12 mouse cellular contexts compared by ENCODE assay signal in the genomic region with DNA sequence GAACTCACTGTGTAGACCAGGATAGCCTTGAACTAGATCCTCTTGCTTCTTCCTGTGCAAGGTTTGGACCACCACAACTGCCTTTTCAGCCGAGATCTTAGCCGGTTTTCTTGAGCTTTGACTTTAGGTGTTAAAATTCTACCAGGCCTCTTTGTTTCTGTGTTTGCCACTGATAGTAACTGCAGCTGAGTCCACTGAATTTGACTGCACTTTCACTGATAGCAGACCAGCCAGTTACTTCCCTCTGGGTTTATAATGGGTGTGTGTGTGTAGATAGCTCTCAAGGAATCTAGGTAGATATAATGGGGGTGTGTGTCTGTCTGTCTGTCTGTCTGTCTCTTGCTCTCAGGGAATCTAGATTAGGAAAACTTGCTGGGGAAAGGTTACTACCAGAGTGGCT. TPM values are rescaled to one million over a fixed set of nuclear protein-coding genes. Genes with fewer than 3 reads are reported as not detected.
A peak's percentile ranks its signal among the peaks of the same experiment; 100 is the strongest.
DNase-seq lines count a peak whose midpoint lies in the region; ATAC-seq and TF ChIP-seq lines count a peak whose summit lies in the region.
"Had no signal": no experiment of that assay in that cellular context is flagged by ENCODE, and none has a peak within 500 bp of the region (broad histone marks: within the 10 kb centered on the region; RNA-seq: fewer than 3 reads in every experiment).

No protein-coding gene starts in this region.

- no peak for TF ChIP-seq CTCF in MEL (IDR thresholded peaks at IDR 0.05 in 2 of 3, conservative IDR thresholded peaks at IDR 0.05 in 1 of 3; ENCODE audit: control insufficient read depth in 1 of 3, insufficient read depth in 1 of 3, low read depth in 2 of 3, low read length in 3 of 3, poor library complexity in 1 of 3, severe bottlenecking in 1 of 3)

- peaks cover 3% of the 10 kb centered on the region; the same call in 1 of the 2 replicates for H3K36me3 ChIP-seq in hindbrain, embryonic 11.5 days (ENCODE audit: control insufficient read depth, insufficient read depth, low read length)
- peaks cover 34% of the 10 kb centered on the region for H3K36me3 ChIP-seq in hindbrain, embryonic 13.5 days
- H3K36me3 ChIP-seq in MEL (ENCODE audit: control insufficient read depth in 1 of 2, insufficient read depth in 2 of 2, low read length in 2 of 2) = peaks cover 0 to 55% of the 10 kb centered on the region in 2 experiments; a peak in 2 of 4 replicates
- peaks cover 33% of the 10 kb centered on the region for H3K36me3 ChIP-seq in embryonic facial prominence, embryonic 12.5 days
- peaks cover 40% of the 10 kb centered on the region for H3K36me3 ChIP-seq in liver, embryonic 15.5 days (replicated peaks)

- H3K9ac ChIP-seq in hindbrain, embryonic 11.5 days (ENCODE audit: low read depth, low read length) = no peak overlapping the region
- no peak overlapping the region for H3K9ac ChIP-seq in hindbrain, embryonic 13.5 days
- peak overlapping the region; percentile 48 for H3K9ac ChIP-seq in MEL (ENCODE audit: control insufficient read depth, low read depth, low read length, poor library complexity, severe bottlenecking)
- H3K9ac ChIP-seq in embryonic facial prominence, embryonic 12.5 days = no peak overlapping the region
- H3K9ac ChIP-seq in liver, embryonic 15.5 days = peak overlapping the region; percentile 44
- H3K9ac ChIP-seq: midbrain, embryonic 15.5 days had no signal

- peak in 1 of 2 experiments; percentile 50; a peak in 2 of 4 replicates for TF ChIP-seq POLR2A in MEL (IDR thresholded peaks at IDR 0.05; ENCODE audit: control insufficient read depth in 1 of 2, insufficient read depth in 1 of 2, low read depth in 1 of 2, low read length in 2 of 2, poor library complexity in 1 of 2)

- H3K27ac ChIP-seq in hindbrain, embryonic 11.5 days (ENCODE audit: low read depth, low read length) = peak overlapping the region; percentile 24; the same call in 1 of the 2 replicates
- H3K27ac ChIP-seq in hindbrain, embryonic 13.5 days = no peak overlapping the region
- peak overlapping the region; percentile 92 for H3K27ac ChIP-seq in MEL (ENCODE audit: control insufficient read depth, low read depth, low read length)
- H3K27ac ChIP-seq in embryonic facial prominence, embryonic 12.5 days = peak overlapping the region; percentile 7; the same call in 1 of the 2 replicates
- H3K27ac ChIP-seq in liver, embryonic 15.5 days (replicated peaks) = peak overlapping the region; percentile 93
- H3K27ac ChIP-seq: midbrain, embryonic 15.5 days had no signal

- H3K4me3 ChIP-seq in hindbrain, embryonic 11.5 days (ENCODE audit: low read depth, low read length) = no peak overlapping the region
- no peak overlapping the region for H3K4me3 ChIP-seq in hindbrain, embryonic 13.5 days
- H3K4me3 ChIP-seq in MEL (ENCODE audit: control insufficient read depth in 1 of 2, insufficient read depth in 1 of 2, low read depth in 2 of 2, low read length in 2 of 2) = peak overlapping the region; percentile 4 to 24; a peak in 3 of 4 replicates
- H3K4me3 ChIP-seq in embryonic facial prominence, embryonic 12.5 days = no peak overlapping the region
- peak overlapping the region; percentile 27 for H3K4me3 ChIP-seq in liver, embryonic 15.5 days (replicated peaks)
- H3K4me3 ChIP-seq: midbrain, embryonic 15.5 days had no signal

- DNase-seq in hindbrain, embryonic 11.5 days (ENCODE audit: low spot score) = no peak
- DNase-seq in MEL (ENCODE audit: low read depth, low spot score) = peak; percentile 96
- DNase-seq in cerebellum, adult 8-10 months = no peak
- DNase-seq: heart, postnatal 36 days; thymus, adult 18-20 months had no signal

- peak; percentile 99 for TF ChIP-seq EP300 in MEL (IDR thresholded peaks at IDR 0.05; ENCODE audit: low read depth in 1 of 2, low read length in 2 of 2)

- H3K79me2 ChIP-seq in MEL (ENCODE audit: control insufficient read depth, insufficient read depth, low read length, poor library complexity) = peaks cover 18% of the 10 kb centered on the region

- no peaks in the 10 kb centered on the region for H3K27me3 ChIP-seq in hindbrain, embryonic 11.5 days (ENCODE audit: control insufficient read depth, insufficient read depth, low read length)
- no peaks in the 10 kb centered on the region for H3K27me3 ChIP-seq in hindbrain, embryonic 13.5 days
- no peaks in the 10 kb centered on the region for H3K27me3 ChIP-seq in MEL (ENCODE audit: control insufficient read depth in 1 of 2, insufficient read depth in 2 of 2, low read length in 2 of 2)
- no peaks in the 10 kb centered on the region for H3K27me3 ChIP-seq in embryonic facial prominence, embryonic 12.5 days
- no peaks in the 10 kb centered on the region for H3K27me3 ChIP-seq in liver, embryonic 15.5 days
- H3K27me3 ChIP-seq: CH12.LX; midbrain, embryonic 15.5 days had no signal

- 87% methylated on average over 2 of the region's 2 CpGs for WGBS in hindbrain, embryonic 11.5 days
- WGBS in hindbrain, embryonic 13.5 days = 86% methylated on average over 2 of the region's 2 CpGs
- WGBS in embryonic facial prominence, embryonic 12.5 days = 90% methylated on average over 2 of the region's 2 CpGs
- 20% methylated on average over 2 of the region's 2 CpGs for WGBS in liver, embryonic 15.5 days (ENCODE audit: insufficient replicate concordance)

- H3K9me3 ChIP-seq in hindbrain, embryonic 11.5 days (ENCODE audit: control insufficient read depth, low read length) = no peaks in the 10 kb centered on the region
- no peaks in the 10 kb centered on the region for H3K9me3 ChIP-seq in hindbrain, embryonic 13.5 days
- H3K9me3 ChIP-seq in MEL (replicated peaks; ENCODE audit: insufficient read depth, low read length) = no peaks in the 10 kb centered on the region
- H3K9me3 ChIP-seq in embryonic facial prominence, embryonic 12.5 days = no peaks in the 10 kb centered on the region
- H3K9me3 ChIP-seq in liver, embryonic 15.5 days (replicated peaks) = no peaks in the 10 kb centered on the region
- H3K9me3 ChIP-seq: midbrain, embryonic 15.5 days had no signal

- ATAC-seq in hindbrain, embryonic 11.5 days (ENCODE audit: low FRiP score) = no peak
- ATAC-seq in hindbrain, embryonic 13.5 days (ENCODE audit: low FRiP score) = no peak
- ATAC-seq in embryonic facial prominence, embryonic 12.5 days (ENCODE audit: insufficient number of reproducible peaks, insufficient read depth, low FRiP score, low TSS enrichment) = no peak
- ATAC-seq in liver, embryonic 15.5 days (ENCODE audit: insufficient read depth) = peak; percentile 72
- ATAC-seq in activated CD4-positive, CD25-positive, alpha-beta regulatory T cell, adult 4 months = no peak
- no peak for ATAC-seq in inflammation-experienced regulatory T-cells, adult 6 months
- ATAC-seq: midbrain, embryonic 15.5 days had no signal

- no peak for TF ChIP-seq RAD21 in MEL (IDR thresholded peaks at IDR 0.05; ENCODE audit: low read depth, low read length)

- no peak overlapping the region for H3K4me2 ChIP-seq in hindbrain, embryonic 11.5 days (replicated peaks; ENCODE audit: low read depth, low read length)
- H3K4me2 ChIP-seq in hindbrain, embryonic 13.5 days = no peak overlapping the region
- H3K4me2 ChIP-seq in embryonic facial prominence, embryonic 12.5 days (replicated peaks) = no peak overlapping the region
- H3K4me2 ChIP-seq in liver, embryonic 15.5 days = peak overlapping the region; percentile 63
- H3K4me2 ChIP-seq: midbrain, embryonic 15.5 days had no signal

- H3K4me1 ChIP-seq in hindbrain, embryonic 11.5 days (replicated peaks; ENCODE audit: control insufficient read depth, insufficient read depth, low read length) = peaks cover 10% of the 10 kb centered on the region; the same call in 1 of the 2 replicates
- H3K4me1 ChIP-seq in hindbrain, embryonic 13.5 days (replicated peaks) = peaks cover 19% of the 10 kb centered on the region
- H3K4me1 ChIP-seq in MEL (ENCODE audit: control insufficient read depth in 1 of 2, insufficient read depth in 2 of 2, low read length in 2 of 2) = peaks cover 29 to 62% of the 10 kb centered on the region in 2 experiments
- H3K4me1 ChIP-seq in embryonic facial prominence, embryonic 12.5 days = peaks cover 32% of the 10 kb centered on the region
- H3K4me1 ChIP-seq in liver, embryonic 15.5 days (replicated peaks) = peaks cover 74% of the 10 kb centered on the region

RNA-seq across cellular contexts. Expression of a gene that starts 3.0 kb away (rescaled TPM):
- 33.1 and 39.0 TPM in 2 replicates for polyA plus RNA-seq in hindbrain, embryonic 11.5 days (2014; fragmentation: Nextera tagmentation; extraction: Ambion mirVana)
- 5.9 and 6.0 TPM in 2 replicates for polyA plus RNA-seq in hindbrain, embryonic 13.5 days (2015; fragmentation: Nextera tagmentation; extraction: Ambion mirVana)
- 83.4 and 104 TPM in 2 replicates for total RNA-seq in MEL (2012; rRNA removed)
- polyA plus RNA-seq in MEL (2012; ENCODE audit: insufficient read depth in 1 of 2, insufficient read length in 2 of 2, low read depth in 1 of 2, low replicate concordance in 2 of 2, missing spikeins in 1 of 2) = 10 to 100 TPM; 56.9 to 69.4 TPM
- 33.1 and 34.7 TPM in 2 replicates for polyA plus RNA-seq in embryonic facial prominence, embryonic 12.5 days (2016; fragmentation: Nextera tagmentation; extraction: Ambion mirVana)
- 54.6 and 58.0 TPM in 2 replicates for polyA plus RNA-seq in liver, embryonic 15.5 days (2015; fragmentation: Nextera tagmentation; extraction: Ambion mirVana)
- 10 to 100 TPM; 10.1 to 17.7 TPM for polyA plus RNA-seq in activated CD4-positive, CD25-positive, alpha-beta regulatory T cell, adult 4 months (2017; shearing (Covaris generic))
- polyA plus RNA-seq in inflammation-experienced regulatory T-cells, adult 6 months (2017; shearing (Covaris generic)) = 10 to 100 TPM in 1 of 3 experiments, 1 to 10 TPM in 2; 5.1 to 40.6 (median 5.2) TPM

RNA-seq across cellular contexts. Expression of a gene that starts 23.0 kb away (rescaled TPM):
- polyA plus RNA-seq in hindbrain, embryonic 11.5 days (2014; fragmentation: Nextera tagmentation; extraction: Ambion mirVana) = 48.3 and 51.2 TPM in 2 replicates
- 17.1 and 20.3 TPM in 2 replicates for polyA plus RNA-seq in hindbrain, embryonic 13.5 days (2015; fragmentation: Nextera tagmentation; extraction: Ambion mirVana)
- total RNA-seq in MEL (2012; rRNA removed) = 9.8 and 12.1 TPM in 2 replicates
- polyA plus RNA-seq in MEL (2012; ENCODE audit: insufficient read depth in 1 of 2, insufficient read length in 2 of 2, low read depth in 1 of 2, low replicate concordance in 2 of 2, missing spikeins in 1 of 2) = 10 to 100 TPM in 1 of 2 experiments, not detected in 1; 13.7 TPM
- polyA plus RNA-seq in embryonic facial prominence, embryonic 12.5 days (2016; fragmentation: Nextera tagmentation; extraction: Ambion mirVana) = 48.8 and 49.2 TPM in 2 replicates
- polyA plus RNA-seq in liver, embryonic 15.5 days (2015; fragmentation: Nextera tagmentation; extraction: Ambion mirVana) = 4.4 and 4.5 TPM in 2 replicates
- polyA plus RNA-seq in activated CD4-positive, CD25-positive, alpha-beta regulatory T cell, adult 4 months (2017; shearing (Covaris generic)) = 10 to 100 TPM in 1 of 2 experiments, 1 to 10 TPM in 1; 9.0 to 13.7 TPM
- polyA plus RNA-seq in inflammation-experienced regulatory T-cells, adult 6 months (2017; shearing (Covaris generic)) = 1 to 10 TPM; 7.4 to 8.1 (median 7.6) TPM

RNA-seq across cellular contexts. Expression of a gene that starts 41.1 kb away (rescaled TPM):
- polyA plus RNA-seq in hindbrain, embryonic 11.5 days (2014; fragmentation: Nextera tagmentation; extraction: Ambion mirVana) = 5.1 and 5.4 TPM in 2 replicates
- polyA plus RNA-seq in hindbrain, embryonic 13.5 days (2015; fragmentation: Nextera tagmentation; extraction: Ambion mirVana) = 5.0 TPM in 2 replicates
- total RNA-seq in MEL (2012; rRNA removed) = 2.9 and 3.2 TPM in 2 replicates
- 1 to 10 TPM in 1 of 2 experiments, not detected in 1; 7.1 TPM for polyA plus RNA-seq in MEL (2012; ENCODE audit: insufficient read depth in 1 of 2, insufficient read length in 2 of 2, low read depth in 1 of 2, low replicate concordance in 2 of 2, missing spikeins in 1 of 2)
- polyA plus RNA-seq in embryonic facial prominence, embryonic 12.5 days (2016; fragmentation: Nextera tagmentation; extraction: Ambion mirVana) = 5.0 TPM in 2 replicates
- polyA plus RNA-seq in liver, embryonic 15.5 days (2015; fragmentation: Nextera tagmentation; extraction: Ambion mirVana) = 1.2 and 1.3 TPM in 2 replicates
- 10 to 100 TPM; 10.9 to 12.3 TPM for polyA plus RNA-seq in activated CD4-positive, CD25-positive, alpha-beta regulatory T cell, adult 4 months (2017; shearing (Covaris generic))
- polyA plus RNA-seq in inflammation-experienced regulatory T-cells, adult 6 months (2017; shearing (Covaris generic)) = 10 to 100 TPM; 10.4 to 15.1 (median 14.2) TPM

Comparison
In these comparisons a context has a peak if more than half of its experiments do, and no peak if none do; other contexts are left out.
1. H3K4me3 ChIP-seq: peak in MEL (2 of 2) and liver, embryonic 15.5 days (single experiment); none in hindbrain, embryonic 11.5 days (single experiment), hindbrain, embryonic 13.5 days (single experiment) and embryonic facial prominence, embryonic 12.5 days (single experiment).
2. H3K9ac ChIP-seq: peak in MEL (single experiment) and liver, embryonic 15.5 days (single experiment); none in hindbrain, embryonic 11.5 days (single experiment), hindbrain, embryonic 13.5 days (single experiment) and embryonic facial prominence, embryonic 12.5 days (single experiment).